Mouse (Mus musculus) embryo, embryonic 9.5 days (tissue): ENCODE measurements around the gene Xrcc3.

Source experiments
- DNase-seq: peaks from one replicate; pipeline ENCODE4 v3.0.0-alpha.2; 2017; ENCODE audit errors: extremely low spot score

Gene Xrcc3

GRCm38 (mm10) chr12:111814769-111815762 is 1.4 kb upstream of the Xrcc3 start:
- DNase-seq = no peak

DNA sequence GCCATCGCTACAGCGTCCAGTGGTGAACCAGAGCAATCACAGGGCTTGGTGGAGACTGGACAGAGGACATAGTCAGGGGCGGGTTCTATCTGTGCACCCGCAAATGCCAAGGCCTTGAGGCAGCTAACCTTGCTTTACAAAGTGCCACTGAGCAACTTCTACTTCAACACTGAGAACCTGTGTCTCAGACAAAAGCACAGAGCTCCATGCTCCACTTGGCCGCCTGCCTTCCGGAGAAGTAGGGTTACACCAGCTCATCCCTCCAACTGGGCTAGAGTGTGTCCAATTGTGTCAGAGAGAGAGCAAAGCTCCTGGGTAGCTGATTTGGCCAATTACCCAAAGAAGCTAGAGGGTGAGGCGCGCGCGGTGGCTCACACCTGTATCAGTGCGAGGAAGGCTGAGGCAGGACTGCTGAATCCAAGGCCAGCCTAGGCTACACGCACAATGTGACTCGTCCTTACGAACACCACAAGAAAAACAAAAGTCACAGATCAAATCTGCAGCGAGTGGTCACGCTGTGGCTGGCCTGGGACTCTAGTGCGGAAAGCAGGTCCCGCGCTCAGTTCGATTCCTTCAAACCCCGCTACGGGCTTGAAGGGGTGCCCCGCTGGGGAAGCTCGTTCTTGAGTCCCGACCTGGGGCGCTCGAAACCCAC is 435 bp downstream of the Xrcc3 start:
- no peak for DNase-seq

DNA sequence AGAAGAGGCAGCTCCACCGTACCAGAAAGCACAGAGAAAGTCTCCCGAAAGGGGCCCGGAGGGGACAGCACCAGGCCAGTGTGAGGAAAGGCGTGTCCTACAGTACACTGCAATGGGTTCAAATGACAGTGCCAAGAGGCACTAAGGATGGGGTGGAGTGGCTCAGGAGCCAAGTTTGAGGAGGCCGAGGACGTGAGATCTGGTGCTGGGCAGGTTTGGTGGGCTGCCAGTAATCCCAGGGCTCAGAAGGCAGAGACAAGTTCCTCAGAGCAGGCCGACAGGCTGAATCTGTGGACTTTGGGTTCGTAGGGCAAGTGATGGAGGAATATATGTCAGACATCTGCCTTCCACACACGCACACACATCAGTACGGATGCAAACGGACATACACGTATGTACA is 1.1 kb downstream of the Xrcc3 start:
- DNase-seq = no peak

DNA sequence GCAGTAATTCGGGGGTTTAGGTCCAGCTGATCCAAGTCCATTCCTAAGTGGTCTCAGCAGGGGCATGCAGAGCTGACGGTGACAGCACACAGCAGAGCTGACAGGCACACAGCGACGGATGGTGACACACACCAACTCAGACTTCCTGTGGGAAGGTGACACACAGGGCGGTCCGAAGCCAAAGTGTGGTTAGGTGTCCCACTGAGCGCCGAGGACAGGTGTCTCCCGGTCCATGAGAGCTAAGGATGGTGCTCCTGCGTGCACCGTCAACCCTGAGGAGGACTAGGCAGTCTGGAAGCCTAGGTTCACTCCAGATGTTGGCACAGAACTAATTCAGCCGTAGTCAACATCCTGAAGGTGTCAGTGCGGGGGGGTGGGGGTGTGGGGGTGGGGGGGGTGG is 1.6 kb downstream of the Xrcc3 start:
- DNase-seq = no peak

DNA sequence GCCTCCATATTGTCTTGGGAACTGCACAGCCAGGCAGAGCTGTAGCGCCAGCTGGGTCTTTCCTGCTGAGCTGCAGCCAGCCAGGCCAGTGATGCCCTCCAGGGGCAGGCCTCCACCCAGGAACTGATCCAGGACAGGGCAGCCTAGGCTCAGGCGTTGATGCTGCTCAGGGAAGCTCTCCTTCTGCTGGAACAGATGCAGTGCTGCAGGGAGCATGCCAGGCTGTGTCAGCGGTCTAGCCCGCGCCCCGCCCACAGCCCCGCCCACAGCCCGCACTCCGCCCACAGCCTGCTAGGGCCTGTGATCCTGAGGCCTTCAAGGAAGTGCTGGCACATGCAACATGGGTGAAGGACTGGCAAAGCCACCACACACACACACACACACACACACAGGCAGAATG is 3.9 kb downstream of the Xrcc3 start:
- peak; percentile 83 for DNase-seq

GRCm38 (mm10) chr12:111808775-111809174 is 4.9 kb downstream of the Xrcc3 start:
- no peak for DNase-seq

DNA sequence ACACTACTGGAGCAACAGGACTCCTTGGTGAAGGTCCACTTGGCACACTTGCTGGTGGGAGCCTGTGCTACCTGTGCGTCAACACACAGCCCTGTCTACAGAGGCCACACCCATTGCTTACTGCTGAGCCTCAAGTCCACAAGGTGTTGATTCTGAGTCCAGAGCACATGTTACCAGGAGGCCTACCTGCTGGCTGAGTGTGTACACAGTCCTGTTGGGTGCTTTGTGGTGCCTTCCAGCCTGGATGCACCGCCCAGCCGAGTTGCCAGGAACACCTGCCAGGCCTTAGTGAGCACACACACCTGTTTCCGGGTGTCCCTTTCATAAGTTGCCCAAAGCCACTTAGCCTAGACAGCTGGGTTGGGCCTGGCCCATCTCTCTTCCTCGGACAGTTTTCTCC is 10.1 kb downstream of the Xrcc3 start:
- DNase-seq = no peak

GRCm38 (mm10) chr12:111800459-111801183 is 13.1 kb downstream of the Xrcc3 start:
- no peak for DNase-seq

DNA sequence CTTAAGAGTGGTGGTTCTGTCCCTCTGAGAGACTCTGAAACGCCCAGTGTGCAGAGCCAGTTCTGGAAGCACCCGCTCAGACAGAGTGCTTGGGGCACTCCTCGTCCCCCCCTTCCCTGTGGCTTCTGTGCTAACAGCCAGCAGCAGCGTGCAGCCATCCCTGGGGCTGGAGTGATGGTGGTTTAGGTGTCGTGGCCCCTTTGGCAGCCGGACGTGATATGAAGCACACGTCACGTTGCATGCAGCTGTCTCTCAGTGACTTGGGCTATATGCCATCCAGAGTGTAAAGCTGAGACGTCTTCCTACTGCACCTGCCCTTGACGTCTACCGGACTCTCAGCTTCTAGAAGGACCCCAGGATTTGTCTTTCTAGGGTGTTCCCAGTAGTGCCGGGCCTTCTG is 15.2 kb downstream of the Xrcc3 start:
- DNase-seq = no peak

GRCm38 (mm10) chr12:111797251-111797650 is 16.4 kb downstream of the Xrcc3 start:
- no peak for DNase-seq

DNA sequence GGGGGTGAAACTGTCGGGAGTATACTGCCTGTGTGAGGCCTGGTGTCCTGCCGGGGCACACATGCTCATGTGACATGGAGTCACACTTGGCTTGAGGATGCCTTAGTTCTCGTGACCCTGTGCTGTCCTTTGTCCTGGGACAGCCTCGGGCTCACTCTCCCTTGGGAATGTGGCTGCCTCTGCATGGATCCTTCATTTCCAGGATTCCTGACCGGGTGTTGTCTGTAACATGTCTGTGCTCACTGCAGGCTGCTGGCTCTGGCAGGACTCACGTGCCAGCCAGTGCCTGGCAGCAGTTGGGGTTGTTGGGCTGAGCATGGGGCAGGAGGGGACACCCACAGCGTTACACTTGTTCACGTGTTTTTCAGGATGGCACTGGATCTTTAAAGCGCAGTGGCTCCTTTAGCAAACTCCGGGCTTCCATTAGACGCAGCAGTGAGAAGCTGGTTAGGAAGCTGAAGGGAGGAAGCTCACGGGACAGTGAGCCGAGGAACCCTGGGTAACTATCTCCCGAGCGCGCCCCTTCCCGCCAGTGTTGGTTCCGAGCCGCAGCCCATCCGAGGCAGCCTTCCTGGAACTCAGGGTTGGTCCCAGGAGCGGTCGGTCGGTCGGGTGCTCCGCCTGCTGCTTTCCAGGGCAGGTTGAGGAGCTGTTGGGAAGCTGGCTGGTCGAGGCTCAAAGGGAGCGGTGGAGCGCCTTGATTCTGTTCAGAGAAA is 18.3 kb downstream of the Xrcc3 start:
- no peak for DNase-seq

DNA sequence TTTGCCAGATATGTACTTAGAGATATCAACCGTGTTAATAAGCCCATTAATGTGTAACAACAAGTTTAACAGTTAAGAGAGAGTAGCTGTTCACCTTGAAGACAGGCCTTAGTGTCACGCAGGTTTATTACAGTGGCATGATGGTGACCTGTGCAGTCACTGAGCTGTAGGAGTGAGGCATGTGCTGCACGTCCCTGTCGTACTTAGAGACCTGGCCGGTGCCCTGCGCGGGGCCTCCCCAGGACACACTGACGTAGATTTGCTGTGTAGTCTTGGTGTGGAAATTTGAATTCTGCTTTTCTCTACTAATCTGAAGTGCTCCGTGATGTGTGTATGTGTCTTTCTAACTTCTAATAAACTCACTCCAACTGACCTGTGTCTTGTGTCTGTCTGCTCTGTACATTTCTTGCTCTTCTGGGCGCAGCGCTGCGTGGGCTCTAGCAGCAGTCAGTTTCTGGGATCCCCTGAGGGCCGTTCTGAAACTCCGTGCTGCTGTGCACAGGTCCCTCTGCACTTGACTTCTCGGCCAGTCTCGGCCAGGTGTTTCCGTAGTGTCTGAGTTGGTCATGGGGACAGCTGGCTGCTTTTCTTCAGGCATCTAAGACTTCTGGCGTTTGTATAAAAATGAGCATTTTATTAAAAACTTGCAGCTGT is 19.0 kb downstream of the Xrcc3 start:
- no peak for DNase-seq

DNA sequence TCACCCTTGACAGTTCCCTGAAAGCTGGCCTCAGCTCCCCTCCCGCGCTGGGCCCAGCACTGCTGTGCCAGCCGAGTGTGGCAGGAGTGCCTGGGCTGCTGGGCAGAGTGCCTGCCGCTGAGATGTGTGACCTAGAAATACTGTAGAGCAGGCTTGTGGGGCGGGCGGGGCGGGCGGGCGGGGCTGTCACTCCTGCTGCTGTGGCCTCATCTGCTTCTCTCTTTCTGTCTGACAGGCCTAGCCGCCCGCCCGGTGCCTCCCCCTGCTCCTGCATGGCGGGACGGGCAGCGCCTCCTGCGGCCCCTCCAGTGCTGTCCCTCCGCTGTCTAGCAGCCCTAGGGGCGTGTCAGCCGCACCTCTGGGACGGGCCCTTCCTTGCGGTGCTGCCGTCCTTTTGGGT is 19.6 kb downstream of the Xrcc3 start:
- no peak for DNase-seq

- DNase-seq = no peak
These were observed 22.1 kb downstream of the Xrcc3 start for GRCm38 (mm10) chr12:111791474-111792104.

DNA sequence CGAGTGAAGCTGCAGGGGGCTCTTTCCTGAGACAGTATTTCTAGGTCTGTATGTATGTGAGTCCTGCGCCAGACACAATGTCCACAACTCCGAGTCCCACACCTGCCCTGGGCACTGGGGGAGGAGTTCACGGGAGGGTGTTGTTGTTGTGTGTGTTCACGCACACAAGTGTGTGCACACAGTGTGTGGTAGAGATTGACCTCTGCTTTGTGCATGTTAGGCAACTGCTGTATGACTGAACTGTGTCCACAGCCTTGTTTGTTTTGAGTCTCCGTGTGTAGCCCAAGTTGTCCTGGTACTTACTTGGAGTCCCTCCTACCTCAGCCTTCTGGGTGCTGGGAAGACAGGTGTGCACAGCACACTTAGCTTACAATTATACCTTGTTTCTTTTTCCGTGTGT is 23.0 kb downstream of the Xrcc3 start:
- DNase-seq = no peak

DNA sequence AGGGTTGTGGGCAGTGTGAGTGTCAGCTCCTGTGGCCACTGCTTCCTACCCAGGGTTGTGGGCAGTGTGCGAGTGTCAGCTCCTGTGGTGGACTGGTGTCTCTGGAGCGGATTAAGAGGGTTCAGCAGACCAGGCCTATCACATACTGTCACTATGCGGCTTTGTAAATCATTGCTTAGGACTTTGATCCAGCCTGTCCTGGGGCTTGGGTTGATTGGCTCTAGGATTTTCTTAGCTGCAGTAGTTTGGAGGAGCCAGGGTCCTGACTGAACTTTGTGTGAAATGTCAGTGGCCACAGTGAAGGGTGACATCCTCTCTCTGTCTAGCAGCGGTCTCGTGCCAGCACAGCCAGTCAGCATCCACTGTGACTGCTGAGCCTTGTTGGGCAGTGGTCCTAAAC is 23.6 kb downstream of the Xrcc3 start:
- no peak for DNase-seq

DNA sequence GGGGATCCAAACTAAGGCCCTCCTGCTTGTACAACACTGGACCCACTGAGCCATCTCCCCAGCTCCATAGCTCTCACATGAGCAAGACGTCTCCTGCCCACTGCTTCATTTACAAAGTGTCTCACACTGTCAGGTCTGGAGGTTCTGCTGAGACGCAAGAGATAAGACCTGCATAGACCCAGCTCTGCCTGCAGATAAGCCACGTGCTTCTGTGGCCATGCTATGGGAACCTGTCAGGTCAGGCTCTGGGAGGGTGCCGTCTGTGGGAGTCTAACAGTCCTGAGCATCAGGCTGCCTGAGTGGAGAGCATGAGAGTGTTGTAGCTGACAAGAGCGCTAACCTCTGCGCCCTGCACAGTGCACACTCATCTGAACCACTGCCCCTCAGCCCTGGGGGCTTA is 26.7 kb downstream of the Xrcc3 start:
- no peak for DNase-seq

GRCm38 (mm10) chr12:111785174-111785573 is 28.5 kb downstream of the Xrcc3 start:
- no peak for DNase-seq

DNA sequence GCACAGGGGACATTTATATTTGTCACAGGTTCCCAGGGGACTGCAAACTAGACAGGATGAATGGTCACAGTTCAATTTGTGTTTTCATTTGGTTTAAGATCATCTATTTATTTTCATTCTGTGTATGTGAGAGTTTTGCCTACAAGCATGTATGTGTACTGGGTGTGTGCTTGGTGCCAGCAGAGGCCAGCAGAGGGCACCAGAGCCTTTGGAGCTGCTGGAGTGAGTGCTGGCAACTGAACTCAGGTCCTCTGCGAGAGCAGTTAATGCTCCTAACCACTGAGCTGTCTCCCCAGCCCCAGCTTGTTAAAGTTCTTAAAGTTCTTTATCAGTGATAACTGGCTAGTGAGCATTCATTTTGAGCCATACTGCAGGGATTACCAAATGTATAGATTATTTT is 34.1 kb downstream of the Xrcc3 start:
- no peak for DNase-seq

DNA sequence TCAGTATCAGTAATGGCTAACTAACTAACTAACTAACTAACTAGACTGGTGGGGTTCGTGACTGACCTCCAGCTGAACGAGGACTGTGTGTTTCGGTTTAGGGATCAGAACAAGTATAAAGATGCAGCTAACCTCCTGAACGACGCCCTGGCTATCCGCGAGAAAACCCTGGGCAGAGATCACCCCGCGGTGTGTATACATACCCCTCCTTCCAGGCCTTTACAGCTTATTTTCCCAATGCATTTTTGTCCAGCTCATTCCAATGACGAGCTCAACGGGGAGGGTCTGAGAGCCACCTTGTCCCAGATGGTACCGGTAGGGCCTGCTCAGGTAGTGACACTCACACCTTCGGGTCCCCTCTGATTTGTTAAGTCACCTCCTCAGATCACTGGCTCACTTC is 35.8 kb downstream of the Xrcc3 start:
- DNase-seq = no peak

DNA sequence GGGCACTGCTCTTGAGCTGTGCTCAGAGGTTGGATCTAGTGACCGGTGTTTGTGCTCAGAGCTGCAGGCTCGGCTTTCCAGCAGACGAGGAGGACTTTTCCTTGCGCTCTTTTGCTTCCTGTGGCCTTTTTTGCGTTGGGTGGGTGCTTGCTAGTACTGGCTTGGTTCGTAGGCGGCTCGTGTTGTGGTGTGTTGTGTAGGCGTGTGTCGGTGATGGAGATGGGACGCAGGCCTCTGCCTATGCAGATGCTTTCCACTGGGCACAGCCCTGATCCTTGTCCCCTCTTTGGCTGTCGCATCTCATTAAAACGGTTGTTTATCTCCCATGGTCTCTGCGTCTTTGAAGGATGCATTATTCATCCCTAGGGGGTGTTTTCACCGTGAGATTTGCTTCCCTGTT is 38.8 kb downstream of the Xrcc3 start:
- no peak for DNase-seq
